In the genomic region with DNA sequence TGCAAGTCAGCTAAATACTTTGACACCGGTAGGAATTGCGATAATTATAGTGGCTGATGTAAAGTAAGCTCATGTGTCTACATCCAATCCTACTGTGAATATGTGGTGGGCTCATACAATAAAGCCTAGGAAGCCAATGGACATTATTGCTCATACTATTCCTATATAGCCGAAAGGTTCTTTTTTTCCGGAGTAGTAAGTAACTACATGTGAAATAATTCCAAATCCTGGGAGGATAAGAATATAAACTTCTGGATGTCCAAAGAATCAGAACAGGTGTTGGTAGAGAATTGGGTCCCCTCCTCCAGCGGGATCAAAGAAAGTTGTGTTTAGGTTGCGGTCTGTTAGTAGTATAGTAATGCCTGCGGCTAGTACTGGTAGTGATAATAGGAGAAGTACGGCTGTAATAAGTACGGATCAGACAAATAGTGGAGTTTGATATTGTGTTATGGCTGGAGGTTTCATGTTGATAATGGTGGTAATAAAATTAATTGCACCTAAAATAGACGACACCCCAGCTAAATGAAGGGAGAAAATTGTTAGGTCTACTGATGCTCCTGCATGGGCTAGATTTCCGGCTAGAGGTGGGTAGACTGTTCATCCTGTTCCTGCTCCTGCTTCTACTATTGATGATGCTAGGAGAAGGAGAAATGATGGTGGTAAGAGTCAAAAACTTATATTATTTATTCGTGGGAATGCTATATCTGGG, we compare ENCODE assay signal across 8 mouse cellular contexts. TPM values are rescaled to one million over a fixed set of nuclear protein-coding genes. Genes with fewer than 3 reads are reported as not detected.
DNase-seq lines count a peak whose midpoint lies in the region; ATAC-seq lines count a peak whose summit lies in the region.
"Not testable (repeated sequence)": the region's sequence is repeated elsewhere in the genome, so short reads cannot be mapped to it uniquely, and the experiment has no call there.
"Had no signal": no experiment of that assay in that cellular context is flagged by ENCODE, and none has a peak within 500 bp of the region (broad histone marks: within the 10 kb centered on the region; RNA-seq: fewer than 3 reads in every experiment).

No protein-coding gene starts in this region.

- H3K4me1 ChIP-seq in embryonic facial prominence, embryonic 15.5 days; heart, embryonic 11.5 days (ENCODE audit: control insufficient read depth, insufficient read depth, low read length); hindbrain, embryonic 16.5 days (ENCODE audit: control insufficient read depth, insufficient read depth, low read depth, low read length); limb, embryonic 12.5 days (replicated peaks); lung, embryonic 16.5 days (replicated peaks; ENCODE audit: control insufficient read depth, insufficient read depth, low read length); neural tube, embryonic 11.5 days (ENCODE audit: control insufficient read depth, insufficient read depth, low read length): not testable (repeated sequence)

- H3K9me3 ChIP-seq in embryonic facial prominence, embryonic 15.5 days (replicated peaks); heart, embryonic 11.5 days (replicated peaks; ENCODE audit: control insufficient read depth, low read length); hindbrain, embryonic 16.5 days (ENCODE audit: control insufficient read depth, low read length); limb, embryonic 12.5 days; lung, embryonic 16.5 days (ENCODE audit: control insufficient read depth, low read length); neural tube, embryonic 11.5 days (ENCODE audit: control insufficient read depth, low read length): not testable (repeated sequence)

- ATAC-seq in embryonic facial prominence, embryonic 15.5 days (ENCODE audit: insufficient number of reproducible peaks, low FRiP score, low TSS enrichment, low read depth): peak; percentile 94
- peak; percentile 94 for ATAC-seq in heart, embryonic 11.5 days (replicated peaks; ENCODE audit: insufficient number of reproducible peaks, low FRiP score, low TSS enrichment)
- peak; percentile 94 for ATAC-seq in hindbrain, embryonic 16.5 days
- ATAC-seq in limb, embryonic 12.5 days (ENCODE audit: insufficient number of reproducible peaks, insufficient read depth, low FRiP score, low TSS enrichment, low read depth): peak; percentile 97
- ATAC-seq in lung, embryonic 16.5 days (ENCODE audit: low read depth): peak; percentile 92
- ATAC-seq in neural tube, embryonic 11.5 days (ENCODE audit: insufficient read depth, low FRiP score, low TSS enrichment): peak; percentile 96

- not testable (repeated sequence) for H3K4me2 ChIP-seq in embryonic facial prominence, embryonic 15.5 days (replicated peaks); heart, embryonic 11.5 days; hindbrain, embryonic 16.5 days (ENCODE audit: low read length); limb, embryonic 12.5 days; lung, embryonic 16.5 days (ENCODE audit: low read depth, low read length); neural tube, embryonic 11.5 days (ENCODE audit: low read depth)

- not testable (repeated sequence) for H3K4me3 ChIP-seq in embryonic facial prominence, embryonic 15.5 days (replicated peaks); heart, embryonic 11.5 days (ENCODE audit: low read depth, low read length); hindbrain, embryonic 16.5 days (ENCODE audit: low read length); limb, embryonic 12.5 days (replicated peaks); lung, embryonic 16.5 days (ENCODE audit: low read length); neural tube, embryonic 11.5 days (ENCODE audit: low read depth, low read length)

- not testable (repeated sequence) for H3K36me3 ChIP-seq in embryonic facial prominence, embryonic 15.5 days; heart, embryonic 11.5 days (ENCODE audit: control insufficient read depth, insufficient read depth, low read length); hindbrain, embryonic 16.5 days (ENCODE audit: control insufficient read depth, insufficient read depth, low read length); limb, embryonic 12.5 days; lung, embryonic 16.5 days (ENCODE audit: control insufficient read depth, insufficient read depth, low read length); neural tube, embryonic 11.5 days (ENCODE audit: control insufficient read depth, insufficient read depth, low read length)

- not testable (repeated sequence) for H3K9ac ChIP-seq in embryonic facial prominence, embryonic 15.5 days; heart, embryonic 11.5 days (ENCODE audit: low read depth, low read length); hindbrain, embryonic 16.5 days (ENCODE audit: low read depth, low read length); limb, embryonic 12.5 days (replicated peaks); lung, embryonic 16.5 days (ENCODE audit: low read length); neural tube, embryonic 11.5 days (ENCODE audit: low read length)

- 73% methylated on average over 12 of the region's 12 CpGs for WGBS in embryonic facial prominence, embryonic 15.5 days
- 52% methylated on average over 12 of the region's 12 CpGs for WGBS in heart, embryonic 11.5 days (ENCODE audit: insufficient replicate concordance)
- 63% methylated on average over 12 of the region's 12 CpGs for WGBS in hindbrain, embryonic 16.5 days
- 74% methylated on average over 12 of the region's 12 CpGs for WGBS in limb, embryonic 12.5 days
- 78% methylated on average over 12 of the region's 12 CpGs for WGBS in lung, embryonic 16.5 days
- WGBS in neural tube, embryonic 11.5 days: 64% methylated on average over 12 of the region's 12 CpGs

- not testable (repeated sequence) for H3K27me3 ChIP-seq in embryonic facial prominence, embryonic 15.5 days; heart, embryonic 11.5 days (ENCODE audit: control insufficient read depth, insufficient read depth, low read length); hindbrain, embryonic 16.5 days (replicated peaks; ENCODE audit: control insufficient read depth, insufficient read depth, low read length); limb, embryonic 12.5 days; lung, embryonic 16.5 days (ENCODE audit: control insufficient read depth, insufficient read depth, low read depth, low read length); neural tube, embryonic 11.5 days (ENCODE audit: control insufficient read depth, insufficient read depth, low read length)

- DNase-seq in Muller cell, postnatal 12 days (ENCODE audit: inconsistent ontology term): peak; percentile 91
- not testable (repeated sequence) for DNase-seq in neural tube, embryonic 11.5 days (ENCODE audit: low spot score)

- H3K27ac ChIP-seq in embryonic facial prominence, embryonic 15.5 days (replicated peaks); heart, embryonic 11.5 days (ENCODE audit: low read depth, low read length); hindbrain, embryonic 16.5 days (ENCODE audit: low read depth, low read length); limb, embryonic 12.5 days; lung, embryonic 16.5 days (ENCODE audit: low read length); neural tube, embryonic 11.5 days (ENCODE audit: low read depth, low read length): not testable (repeated sequence)

RNA-seq across cellular contexts. Expression of gene Gad2, which starts 33.2 kb away (rescaled TPM):
- 0.35 and 0.53 TPM in 2 replicates for polyA plus RNA-seq in embryonic facial prominence, embryonic 15.5 days (2015; fragmentation: Nextera tagmentation; extraction: Ambion mirVana)
- polyA plus RNA-seq in heart, embryonic 11.5 days (2014; fragmentation: Nextera tagmentation; extraction: Ambion mirVana): 0.03 and 0.07 TPM in 2 replicates
- 41.1 and 42.3 TPM in 2 replicates for polyA plus RNA-seq in hindbrain, embryonic 16.5 days (2015; fragmentation: Nextera tagmentation; extraction: Ambion mirVana)
- polyA plus RNA-seq in limb, embryonic 12.5 days (2016; fragmentation: Nextera tagmentation; extraction: Ambion mirVana): 0.04 and 0.29 TPM in 2 replicates
- polyA plus RNA-seq in lung, embryonic 16.5 days (2015; fragmentation: Nextera tagmentation; extraction: Ambion mirVana): 0.21 and 0.52 TPM in 2 replicates
- polyA plus RNA-seq in neural tube, embryonic 11.5 days (2014; fragmentation: Nextera tagmentation; extraction: Ambion mirVana): 9.5 and 11.0 TPM in 2 replicates
- polyA plus RNA-seq: kidney, adult 2 months had no signal
